Mouse (Mus musculus): ENCODE measurements at regions not wholly inside any gene's neighbourhood (a gene's known extent, or its start where the extent isn't known, plus 50 kb on each side); places are given as distances from the start of the nearest gene placed in this dataset.

DNA sequence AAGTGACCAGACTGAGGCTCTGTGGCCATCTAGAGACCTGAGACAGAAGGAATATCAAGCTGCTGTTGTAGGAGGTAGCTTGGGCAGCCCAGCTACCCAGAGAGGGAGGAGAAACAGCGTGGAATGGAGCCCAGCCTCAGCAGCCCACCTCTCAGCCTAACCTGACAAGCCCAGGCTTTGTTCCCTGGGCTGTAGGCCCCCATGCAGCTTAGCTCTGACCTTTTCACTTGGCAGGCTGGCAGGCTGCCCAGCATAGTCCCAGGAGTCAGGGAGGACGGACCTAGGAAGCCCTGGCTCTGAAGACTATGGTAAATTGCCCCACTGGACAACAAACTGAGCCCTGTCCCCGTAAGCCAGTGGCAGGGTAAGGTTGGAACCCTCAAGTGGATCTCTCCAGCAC is 141.8 kb upstream of the Csf3r start:
- no peak for DNase-seq (ENCODE audit: low read depth)

- no peak for DNase-seq (ENCODE audit: low read depth)
These were observed 133.8 kb upstream of the Csf3r start for GRCm38 (mm10) chr4:125890510-125890909.

GRCm38 (mm10) chr4:125893139-125893538 is 131.2 kb upstream of the Csf3r start:
- DNase-seq (ENCODE audit: low read depth), result no peak

DNA sequence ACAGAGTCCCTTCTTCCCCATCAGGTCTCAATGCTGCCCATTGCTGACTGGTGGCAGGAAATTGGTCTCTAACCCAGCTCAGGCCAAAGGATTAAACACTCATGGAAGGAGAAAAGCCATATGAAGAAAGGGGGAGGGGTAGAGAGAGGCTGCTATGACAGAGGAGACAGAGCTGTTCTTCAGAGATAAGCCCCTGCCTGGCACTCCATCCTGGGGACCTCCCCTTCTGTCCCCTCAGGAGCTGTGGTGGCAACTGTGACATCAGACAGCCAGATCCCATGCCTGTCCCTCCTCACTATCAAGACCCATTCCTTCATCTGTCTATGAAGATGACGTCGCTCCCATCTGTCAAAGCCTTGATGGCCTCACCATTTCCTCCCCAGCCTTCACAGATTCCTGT is 126.6 kb upstream of the Csf3r start:
- DNase-seq (ENCODE audit: low read depth), result no peak

DNA sequence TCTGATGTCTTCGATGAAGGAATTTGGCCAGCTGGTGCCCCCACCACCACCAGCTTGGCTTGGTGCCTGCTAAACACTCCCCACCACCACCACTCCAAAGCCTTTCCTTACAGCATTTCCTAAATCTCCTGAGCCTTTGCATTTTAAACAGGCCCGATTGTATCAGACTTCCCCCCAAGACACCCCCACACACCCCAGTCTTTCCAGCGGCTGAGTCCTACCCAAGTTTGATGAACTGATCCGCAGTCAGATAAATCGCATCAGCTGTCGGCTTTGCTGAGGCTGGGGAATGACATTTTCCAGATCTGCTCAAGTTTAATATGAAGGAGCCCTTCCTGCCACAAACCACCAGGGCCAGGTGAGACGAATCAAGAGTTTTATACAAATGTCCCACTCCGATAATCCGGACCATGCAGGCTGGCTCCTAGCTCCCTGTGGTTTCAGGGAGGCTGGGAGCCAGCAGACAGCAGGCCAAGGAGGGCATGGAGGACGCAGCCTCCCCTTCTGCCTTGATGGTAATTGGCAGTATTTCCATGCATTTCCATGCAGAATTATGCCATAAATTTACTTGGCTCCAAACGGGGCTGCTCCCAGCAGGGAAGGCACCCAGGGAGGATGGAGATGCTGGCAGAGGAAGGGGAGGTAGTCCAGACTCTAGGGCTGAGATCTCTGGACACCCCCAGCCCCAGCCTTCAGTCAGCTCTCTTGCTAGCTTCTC is 125.6 kb upstream of the Csf3r start:
- DNase-seq (ENCODE audit: low read depth), result no peak

DNA sequence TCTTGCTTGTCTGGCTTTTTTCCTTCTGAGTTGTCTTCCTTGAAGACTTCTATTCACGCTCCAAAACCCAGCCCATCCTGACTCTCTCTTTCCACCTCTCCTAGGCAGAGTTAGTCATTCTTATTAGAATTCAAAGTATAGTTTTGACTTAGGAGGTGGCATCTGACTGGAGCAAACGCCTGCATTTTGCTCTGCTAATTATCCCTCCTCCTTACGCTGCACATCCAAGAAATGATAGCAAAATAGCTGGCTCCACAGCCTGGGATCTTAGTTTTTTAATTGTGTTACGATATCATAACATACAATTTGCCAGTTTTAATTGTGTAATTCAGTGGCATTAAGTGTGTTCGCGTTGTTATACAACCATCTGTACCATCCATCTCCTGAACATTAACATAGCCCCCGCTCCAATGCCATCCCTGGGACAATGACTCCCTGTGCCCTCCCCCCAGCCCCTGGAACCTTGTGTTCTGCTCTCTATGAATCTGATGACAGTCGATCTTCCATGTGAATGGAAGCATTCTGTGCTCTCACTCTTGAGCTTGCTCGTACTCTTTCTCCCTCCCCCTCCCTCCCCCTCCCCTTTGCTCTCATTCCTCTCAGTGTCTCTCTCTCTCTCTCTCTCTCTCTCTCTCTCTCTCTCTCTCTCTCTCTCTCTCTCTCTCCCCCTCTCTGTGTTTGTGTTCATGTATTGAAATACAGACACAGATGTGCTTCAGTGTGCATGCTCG is 122.6 kb upstream of the Csf3r start:
- DNase-seq (ENCODE audit: low read depth), result no peak

DNA sequence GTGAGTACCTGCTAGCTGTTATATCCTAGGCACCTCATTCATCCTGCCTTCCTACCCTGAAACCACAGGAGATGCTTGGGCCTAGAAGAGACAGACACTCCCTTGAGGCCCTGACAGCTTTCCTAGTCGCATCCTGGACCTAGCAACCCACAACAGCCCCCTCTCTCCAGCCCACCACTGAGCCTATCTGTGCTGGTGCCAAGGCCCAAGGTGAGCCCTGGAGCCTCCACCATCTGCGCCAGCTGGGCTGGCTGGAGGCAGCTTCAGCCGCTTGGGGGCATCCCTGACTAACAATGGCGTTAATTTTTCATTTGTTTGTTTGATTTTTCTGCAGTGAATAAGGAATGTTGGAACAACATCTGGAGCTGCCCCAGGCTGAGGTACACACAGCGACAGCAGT is 118.1 kb upstream of the Csf3r start:
- DNase-seq (ENCODE audit: low read depth), result no peak

GRCm38 (mm10) chr4:125908901-125909300 is 115.4 kb upstream of the Csf3r start:
- DNase-seq (ENCODE audit: low read depth), result no peak

- no peak for DNase-seq (ENCODE audit: low read depth)
These were observed 112.6 kb upstream of the Csf3r start for GRCm38 (mm10) chr4:125911541-125912270.

DNA sequence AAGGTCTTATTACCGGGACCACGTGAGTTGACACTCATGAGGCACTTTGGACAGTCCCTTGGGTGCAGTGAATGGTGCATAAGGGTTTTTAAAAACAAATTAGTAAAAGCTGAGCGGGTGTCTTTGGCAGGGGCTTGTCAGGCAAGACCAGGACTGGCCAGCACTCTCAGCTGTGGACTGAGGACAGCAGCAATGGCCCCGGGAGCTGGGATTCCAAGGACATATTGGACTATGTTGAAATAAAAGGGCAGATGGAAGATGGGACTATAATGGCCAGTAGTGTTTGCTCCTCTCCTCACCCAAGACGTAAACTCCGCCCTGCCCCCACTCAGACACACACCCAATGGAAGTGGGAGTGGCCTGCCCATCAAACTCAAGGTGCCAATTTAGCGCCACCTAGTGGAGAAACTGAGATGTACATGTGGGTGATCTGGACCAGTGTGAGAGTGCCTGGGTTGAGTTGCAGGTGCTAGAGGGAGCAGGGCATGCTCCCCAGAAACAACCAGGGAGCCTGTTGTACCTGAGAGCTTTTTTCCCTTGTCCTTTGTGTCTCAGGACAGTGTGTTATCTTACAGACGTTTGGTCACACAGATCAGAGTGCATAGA is 111.8 kb upstream of the Csf3r start:
- DNase-seq (ENCODE audit: low read depth), result peak; percentile 65

- peak; percentile 3 for DNase-seq (ENCODE audit: low read depth)
These were observed 109.2 kb upstream of the Csf3r start for GRCm38 (mm10) chr4:125915166-125915565.

- DNase-seq (ENCODE audit: low read depth), result no peak
These were observed 107.1 kb upstream of the Csf3r start for GRCm38 (mm10) chr4:125917210-125917609.

- no peak for DNase-seq (ENCODE audit: low read depth)
These were observed 102.6 kb upstream of the Csf3r start for GRCm38 (mm10) chr4:125921550-125922316.

- no peak for DNase-seq (ENCODE audit: low read depth)
These were observed 102.0 kb upstream of the Csf3r start for GRCm38 (mm10) chr4:125922317-125922878.

- no peak for DNase-seq (ENCODE audit: low read depth)
These were observed 101.1 kb upstream of the Csf3r start for GRCm38 (mm10) chr4:125923225-125923624.

DNA sequence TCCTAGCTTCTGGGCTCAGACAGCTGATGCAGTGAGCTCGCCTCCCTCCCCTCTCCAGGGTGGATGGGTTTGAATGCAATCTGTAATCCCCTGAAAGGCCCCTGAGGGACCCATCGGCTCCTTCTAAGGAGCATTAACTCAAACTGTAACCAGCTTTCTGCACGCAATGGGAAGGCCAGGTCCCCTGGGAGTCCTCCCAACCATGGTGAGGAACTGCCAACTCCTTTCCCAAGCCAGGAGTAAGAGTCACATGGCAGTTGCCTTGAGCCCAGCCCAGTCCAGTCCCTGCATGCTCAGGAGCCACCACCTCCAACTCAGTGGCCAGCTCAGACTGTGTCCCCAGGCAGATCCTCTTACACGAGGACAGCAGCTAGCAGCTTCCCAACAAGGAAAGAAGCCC is 96.2 kb upstream of the Csf3r start:
- DNase-seq (ENCODE audit: low read depth), result no peak

DNA sequence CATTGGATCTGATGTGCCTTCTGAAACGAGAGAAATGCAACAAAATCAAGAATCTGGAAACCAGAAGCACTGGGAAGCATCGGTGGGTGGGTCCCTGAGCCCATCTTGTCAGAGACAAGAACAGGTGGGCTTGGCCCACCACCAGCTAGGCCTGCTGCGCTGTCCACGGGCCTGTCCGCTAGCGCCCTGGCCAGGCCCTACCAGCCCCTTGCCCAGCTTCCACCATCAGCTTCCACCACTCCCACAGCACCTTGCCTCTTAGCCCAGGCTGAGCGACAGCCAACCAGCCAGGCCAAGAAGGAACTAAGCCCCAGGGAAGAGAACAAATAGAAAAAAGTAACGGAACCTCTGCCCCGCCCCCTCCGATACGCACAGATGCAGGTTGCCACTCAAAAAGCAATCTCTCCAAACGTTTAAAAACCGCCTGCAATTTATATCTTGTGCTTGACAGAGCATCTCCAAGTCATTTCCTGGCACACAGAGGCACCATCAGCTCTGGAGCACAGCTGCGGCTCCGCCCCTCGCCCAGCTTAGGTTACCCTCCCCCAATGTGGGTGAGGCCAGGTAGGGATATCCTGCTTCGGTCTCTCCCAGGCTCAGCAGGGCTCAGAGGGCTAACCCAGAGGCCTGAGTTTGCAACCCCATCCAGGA is 95.1 kb upstream of the Csf3r start:
- DNase-seq (ENCODE audit: low read depth), result no peak

- no peak for DNase-seq (ENCODE audit: low read depth)
These were observed 93.6 kb upstream of the Csf3r start for GRCm38 (mm10) chr4:125930764-125931163.

- DNase-seq (ENCODE audit: low read depth), result no peak
These were observed 93.0 kb upstream of the Csf3r start for GRCm38 (mm10) chr4:125931321-125931720.

- DNase-seq (ENCODE audit: low read depth), result no peak
These were observed 92.2 kb upstream of the Csf3r start for GRCm38 (mm10) chr4:125932036-125932756.

Measured in induced T-regulatory cell, adult 2 months (primary cell).